8 mouse cellular contexts compared by ENCODE assay signal in the genomic region with DNA sequence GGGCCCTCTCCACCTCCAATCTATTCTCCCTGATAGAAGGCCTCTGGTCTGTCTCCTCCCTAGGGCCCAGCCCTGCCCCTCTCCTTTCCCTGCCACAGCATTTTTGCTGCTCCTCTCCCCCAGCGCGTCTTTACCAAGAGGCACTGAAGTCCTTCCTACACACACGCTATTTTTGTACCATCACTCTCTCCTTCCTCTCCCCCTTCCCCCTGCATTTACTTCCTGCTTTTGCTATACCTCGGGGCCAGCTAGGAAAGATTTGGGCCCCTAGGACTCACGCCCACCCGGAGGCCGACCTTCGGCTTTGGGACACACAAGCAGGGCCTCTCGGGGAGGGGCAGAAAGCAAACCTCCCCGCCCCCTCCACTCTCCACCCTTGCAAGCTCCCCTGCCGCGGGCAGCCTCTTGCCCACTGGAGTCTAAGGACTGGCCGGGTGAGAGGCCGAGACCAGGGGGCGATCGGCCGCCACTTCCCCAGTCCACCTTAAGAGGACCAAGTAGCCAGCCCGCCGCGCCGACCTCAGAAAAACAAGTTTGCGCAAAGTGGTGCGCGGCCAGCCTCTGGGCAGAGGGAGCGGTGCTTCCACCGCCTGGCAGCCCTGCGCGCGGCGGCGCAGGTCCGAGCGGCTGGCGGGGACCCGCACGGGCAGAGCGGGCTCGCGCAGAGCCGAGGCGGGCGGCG. TPM values are rescaled to one million over a fixed set of nuclear protein-coding genes. Genes with fewer than 3 reads are reported as not detected.
A peak's percentile ranks its signal among the peaks of the same experiment; 100 is the strongest.
DNase-seq lines count a peak whose midpoint lies in the region; ATAC-seq and TF ChIP-seq lines count a peak whose summit lies in the region.

Gene Sirpa, plus strand, starts transcription at position 377 of the 682 bp plus-strand sequence.

- peaks cover 27% of the 10 kb centered on the region for H3K4me1 ChIP-seq in forebrain, embryonic 15.5 days
- H3K4me1 ChIP-seq in heart, postnatal 0 days (ENCODE audit: control insufficient read depth, insufficient read depth), result peaks cover 34% of the 10 kb centered on the region
- H3K4me1 ChIP-seq in liver, embryonic 15.5 days (replicated peaks), result peaks cover 10% of the 10 kb centered on the region; the same call in 1 of the 2 replicates
- H3K4me1 ChIP-seq in neural tube, embryonic 12.5 days, result peaks cover 29% of the 10 kb centered on the region

- no peaks in the 10 kb centered on the region for H3K79me3 ChIP-seq in C2C12 (ENCODE audit: low read depth)

- H3K36me3 ChIP-seq in C2C12 (ENCODE audit: control insufficient read depth, insufficient read depth), result no peaks in the 10 kb centered on the region
- no peaks in the 10 kb centered on the region for H3K36me3 ChIP-seq in forebrain, embryonic 15.5 days
- no peaks in the 10 kb centered on the region for H3K36me3 ChIP-seq in heart, postnatal 0 days (replicated peaks; ENCODE audit: control insufficient read depth, insufficient read depth, low read length)
- H3K36me3 ChIP-seq in liver, embryonic 15.5 days (replicated peaks), result no peaks in the 10 kb centered on the region
- no peaks in the 10 kb centered on the region for H3K36me3 ChIP-seq in neural tube, embryonic 12.5 days

- peaks cover 52% of the 10 kb centered on the region for H3K27me3 ChIP-seq in C2C12 (ENCODE audit: control insufficient read depth, insufficient read depth, insufficient read length)
- no peaks in the 10 kb centered on the region for H3K27me3 ChIP-seq in forebrain, embryonic 15.5 days
- H3K27me3 ChIP-seq in heart, postnatal 0 days (ENCODE audit: control insufficient read depth, insufficient read depth, low read length), result no peaks in the 10 kb centered on the region
- peaks cover 32% of the 10 kb centered on the region for H3K27me3 ChIP-seq in liver, embryonic 15.5 days
- H3K27me3 ChIP-seq in neural tube, embryonic 12.5 days (replicated peaks), result no peaks in the 10 kb centered on the region; the same call in 1 of the 2 replicates

- WGBS in forebrain, embryonic 15.5 days, result under 1% methylated on average over 42 of the region's 43 CpGs
- WGBS in heart, postnatal 0 days, result 1% methylated on average over 39 of the region's 43 CpGs
- WGBS in liver, embryonic 15.5 days (ENCODE audit: insufficient replicate concordance), result under 1% methylated on average over 43 of the region's 43 CpGs
- 1% methylated on average over 40 of the region's 43 CpGs for WGBS in neural tube, embryonic 12.5 days

- DNase-seq in cerebellum, adult 18-20 months, result peak; percentile 74 to 82
- peak; percentile 69 for DNase-seq in heart, postnatal 0 days (ENCODE audit: low spot score)
- DNase-seq in kidney, postnatal 4 days, result peak; percentile 79 to 88
- DNase-seq in telencephalon, adult 2 months (ENCODE audit: low read depth, low spot score), result peak; percentile 94

- no peaks in the 10 kb centered on the region for H3K9me3 ChIP-seq in forebrain, embryonic 15.5 days
- H3K9me3 ChIP-seq in heart, postnatal 0 days (replicated peaks; ENCODE audit: control insufficient read depth, low read length), result no peaks in the 10 kb centered on the region
- H3K9me3 ChIP-seq in liver, embryonic 15.5 days (replicated peaks), result no peaks in the 10 kb centered on the region
- no peaks in the 10 kb centered on the region for H3K9me3 ChIP-seq in neural tube, embryonic 12.5 days

- no peaks in the 10 kb centered on the region for H3K79me2 ChIP-seq in C2C12 (ENCODE audit: control insufficient read depth, insufficient read depth)

- no peak for TF ChIP-seq CTCF in C2C12 (IDR thresholded peaks at IDR 0.05; ENCODE audit: control insufficient read depth, insufficient read depth, insufficient read length)
- no peak for TF ChIP-seq CTCF in heart, postnatal 0 days (IDR thresholded peaks at IDR 0.05; ENCODE audit: low read depth)

- peak within 1 kb of the TSS; percentile 83 for H3K9ac ChIP-seq in forebrain, embryonic 15.5 days (replicated peaks)
- H3K9ac ChIP-seq in heart, postnatal 0 days (replicated peaks; ENCODE audit: low read depth, low read length), result peak within 1 kb of the TSS; percentile 82
- peak within 1 kb of the TSS; percentile 59 for H3K9ac ChIP-seq in liver, embryonic 15.5 days
- H3K9ac ChIP-seq in neural tube, embryonic 12.5 days, result peak within 1 kb of the TSS; percentile 82

- H3K27ac ChIP-seq in forebrain, embryonic 15.5 days (replicated peaks), result peak within 1 kb of the TSS; percentile 92
- H3K27ac ChIP-seq in heart, postnatal 0 days (ENCODE audit: low read depth), result peak within 1 kb of the TSS; percentile 93
- H3K27ac ChIP-seq in liver, embryonic 15.5 days (replicated peaks), result peak within 1 kb of the TSS; percentile 82
- H3K27ac ChIP-seq in neural tube, embryonic 12.5 days, result peak within 1 kb of the TSS; percentile 62; the same call in 1 of the 2 replicates

- peak; percentile 89 for ATAC-seq in forebrain, embryonic 15.5 days (replicated peaks)
- peak; percentile 75 for ATAC-seq in heart, postnatal 0 days (ENCODE audit: insufficient read depth, low read depth)
- ATAC-seq in liver, embryonic 15.5 days (ENCODE audit: insufficient read depth), result peak; percentile 54
- peak; percentile 84 for ATAC-seq in neural tube, embryonic 12.5 days (ENCODE audit: low FRiP score, low read depth)

- H3ac ChIP-seq in C2C12 (ENCODE audit: control insufficient read depth, insufficient read length, low read depth), result peak within 1 kb of the TSS; percentile 32

- no peak for TF ChIP-seq EP300 in heart, postnatal 0 days (IDR thresholded peaks at IDR 0.05; ENCODE audit: low read depth)

- no peak within 1 kb of the TSS for H3K4me3 ChIP-seq in C2C12 (ENCODE audit: insufficient read depth, poor library complexity, severe bottlenecking)
- peak within 1 kb of the TSS; percentile 79 for H3K4me3 ChIP-seq in forebrain, embryonic 15.5 days
- H3K4me3 ChIP-seq in heart, postnatal 0 days (ENCODE audit: low read depth, low read length), result peak within 1 kb of the TSS; percentile 79
- H3K4me3 ChIP-seq in liver, embryonic 15.5 days (replicated peaks), result peak within 1 kb of the TSS; percentile 60
- peak within 1 kb of the TSS; percentile 66 for H3K4me3 ChIP-seq in neural tube, embryonic 12.5 days

- H3K4me2 ChIP-seq in forebrain, embryonic 15.5 days (replicated peaks), result peak within 1 kb of the TSS; percentile 89
- H3K4me2 ChIP-seq in heart, postnatal 0 days (ENCODE audit: low read depth, low read length), result peak within 1 kb of the TSS; percentile 84
- H3K4me2 ChIP-seq in liver, embryonic 15.5 days, result peak within 1 kb of the TSS; percentile 64
- peak within 1 kb of the TSS; percentile 88 for H3K4me2 ChIP-seq in neural tube, embryonic 12.5 days (replicated peaks)

TF ChIP-seq in C2C12, 6 proteins besides CTCF, POLR2A, EP300 and RAD21:
- no peak for TF ChIP-seq FOSL1 (IDR thresholded peaks at IDR 0.05; ENCODE audit: insufficient read depth, low read length, poor library complexity, severe bottlenecking)
- TF ChIP-seq CEBPB (IDR thresholded peaks at IDR 0.05; ENCODE audit: low read depth), result no peak
- TF ChIP-seq USF1 (IDR thresholded peaks at IDR 0.05; ENCODE audit: low read depth), result no peak
- no peak for TF ChIP-seq MYOD1 (IDR thresholded peaks at IDR 0.05; ENCODE audit: control insufficient read depth, insufficient read length, low read depth)
- TF ChIP-seq MAX (IDR thresholded peaks at IDR 0.05), result no peak
- no peak for TF ChIP-seq MYOG (IDR thresholded peaks at IDR 0.05; ENCODE audit: control insufficient read depth, extremely low read depth, insufficient read length)

RNA-seq across cellular contexts. Expression of gene Sirpa, which starts in this region (rescaled TPM):
- polyA plus RNA-seq in C2C12 (2012; fragmentation: generic; extraction: Trizol), result 0.12 TPM
- polyA plus RNA-seq in forebrain, embryonic 15.5 days (2015; fragmentation: Nextera tagmentation; extraction: Ambion mirVana), result 26.7 and 28.5 TPM in 2 replicates
- total RNA-seq in heart, postnatal 0 days (2014; rRNA removed; ENCODE audit: low replicate concordance), result 17.0 and 43.9 TPM in 2 replicates
- polyA plus RNA-seq in heart, postnatal 0 days (2015; fragmentation: Nextera tagmentation; extraction: Ambion mirVana), result 8.8 and 10.8 TPM in 2 replicates
- polyA plus RNA-seq in liver, embryonic 15.5 days (2015; fragmentation: Nextera tagmentation; extraction: Ambion mirVana), result 25.4 and 26.1 TPM in 2 replicates
- polyA plus RNA-seq in neural tube, embryonic 12.5 days (2016; fragmentation: Nextera tagmentation; extraction: Ambion mirVana), result 21.3 and 21.9 TPM in 2 replicates
